Mouse (Mus musculus) liver, adult 2 months (tissue): ENCODE data around the gene Sipa1.

Source experiments
- CTCF ChIP-seq: fragments of 200-500 bp; IDR thresholded peaks from 2 replicates; pipeline ENCODE4 v1.5.1; 2011; ENCODE audit warnings: low read depth, low read length, control low read depth
- POLR2A ChIP-seq: fragments of 200-500 bp; IDR thresholded peaks from 2 replicates; pipeline ENCODE4 v1.6.1; 2011; ENCODE audit warnings: low read length, control low read depth; ENCODE audit not compliant: insufficient read depth; ENCODE audit errors: extremely low read depth

DNA sequence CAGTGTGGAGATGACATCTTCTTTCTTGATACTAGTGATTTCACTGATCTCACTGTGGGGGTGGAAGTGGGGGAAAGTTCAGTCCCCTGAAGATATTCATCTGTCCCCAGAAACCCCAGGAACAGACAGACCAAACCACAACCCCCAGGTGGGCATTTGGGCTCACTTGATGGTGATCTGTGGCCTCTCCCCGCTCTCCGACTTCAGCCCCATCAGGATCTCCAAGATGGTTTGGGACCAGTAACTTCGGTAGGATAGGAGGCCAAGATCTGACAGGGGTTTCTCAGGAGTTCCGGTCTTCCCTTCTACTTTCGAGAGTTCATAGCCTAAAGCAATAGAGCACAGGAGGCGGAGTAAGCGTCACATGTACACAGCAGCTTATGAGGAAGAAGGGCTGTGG lies 59.8 kb downstream of the Sipa1 start:
- TF ChIP-seq CTCF = no peak
- TF ChIP-seq POLR2A = no peak
